Mouse (Mus musculus): Measurements from ENCODE around the gene Cplx2. TPM values are rescaled to one million over a fixed set of nuclear protein-coding genes. Genes with fewer than 3 reads are reported as not detected.

Gene Cplx2
- total RNA-seq, 2 experiments from 2014 or later = 3.0 to 17.6 TPM

DNA sequence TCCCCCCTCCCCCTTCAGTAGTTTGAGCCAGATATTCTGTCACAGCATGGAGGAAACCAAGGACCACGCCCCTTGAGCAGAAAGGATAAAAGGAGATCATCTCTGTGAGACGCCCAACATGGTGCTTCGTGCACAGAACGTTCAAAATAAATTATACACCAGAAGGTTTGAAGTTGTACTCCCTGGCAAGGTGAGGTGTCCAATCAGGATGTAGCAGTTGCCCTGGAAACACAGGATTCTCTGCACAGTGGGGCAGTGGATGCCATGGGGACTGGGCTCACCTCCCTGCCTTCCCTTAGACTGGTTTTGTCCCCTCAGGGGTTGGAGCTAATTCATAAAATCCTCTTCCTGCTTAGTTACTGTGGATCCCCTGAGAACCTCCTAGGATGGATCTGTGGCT lies 25.9 kb downstream of the Cplx2 start:
- ATAC-seq (replicated peaks; ENCODE audit: low FRiP score, low TSS enrichment, poor library complexity, severe bottlenecking) = no peak

DNA sequence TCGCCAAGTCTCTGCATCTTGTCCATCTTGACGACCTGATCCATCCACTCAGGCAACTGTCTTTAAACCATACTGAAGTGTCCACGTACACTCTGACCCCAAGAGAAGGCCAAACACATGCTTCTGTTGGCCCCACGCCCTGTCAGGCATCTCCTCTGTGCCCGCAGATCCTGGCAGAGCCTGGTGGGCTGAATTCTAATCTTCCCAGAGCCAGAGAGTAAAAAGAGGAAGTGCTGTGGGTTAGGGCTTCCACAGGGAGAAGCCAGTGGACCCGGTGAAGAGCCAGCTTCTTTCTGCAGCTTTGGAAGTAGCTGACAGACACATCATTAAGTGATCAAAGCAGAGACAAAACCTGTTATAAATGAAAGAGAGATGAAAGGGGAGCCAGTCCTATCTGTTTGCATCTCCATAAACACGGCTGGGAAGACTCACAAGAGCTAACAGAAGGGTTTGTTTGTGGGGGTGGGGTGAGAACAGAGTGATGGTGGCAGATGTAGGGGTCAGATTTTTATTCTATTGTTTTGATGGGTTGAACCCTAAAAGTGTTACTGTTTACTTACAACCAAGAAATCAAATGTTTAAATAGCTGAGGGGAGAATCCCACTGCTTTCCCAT lies 29.5 kb downstream of the Cplx2 start:
- no peak for ATAC-seq (replicated peaks; ENCODE audit: low FRiP score, low TSS enrichment, poor library complexity, severe bottlenecking)

DNA sequence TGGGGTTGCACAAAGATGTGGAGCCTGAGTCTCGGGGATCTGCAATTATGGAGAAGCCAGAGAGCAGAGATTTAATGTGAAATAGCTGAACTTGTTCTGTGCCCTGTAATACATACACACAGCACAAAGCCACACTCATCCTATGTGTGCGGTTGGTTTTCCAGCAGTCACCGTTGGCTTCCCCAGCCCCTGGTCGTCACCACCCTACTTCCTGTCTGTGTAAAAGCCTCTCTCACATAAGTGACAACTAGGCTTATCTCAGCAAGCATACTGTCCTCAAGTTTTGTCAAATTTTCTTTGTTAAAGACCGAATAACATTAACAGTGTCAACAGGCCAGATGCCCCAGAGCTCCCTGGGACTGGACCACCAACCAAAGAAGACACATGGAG lies 30.0 kb downstream of the Cplx2 start:
- no peak for ATAC-seq (replicated peaks; ENCODE audit: low FRiP score, low TSS enrichment, poor library complexity, severe bottlenecking)

DNA sequence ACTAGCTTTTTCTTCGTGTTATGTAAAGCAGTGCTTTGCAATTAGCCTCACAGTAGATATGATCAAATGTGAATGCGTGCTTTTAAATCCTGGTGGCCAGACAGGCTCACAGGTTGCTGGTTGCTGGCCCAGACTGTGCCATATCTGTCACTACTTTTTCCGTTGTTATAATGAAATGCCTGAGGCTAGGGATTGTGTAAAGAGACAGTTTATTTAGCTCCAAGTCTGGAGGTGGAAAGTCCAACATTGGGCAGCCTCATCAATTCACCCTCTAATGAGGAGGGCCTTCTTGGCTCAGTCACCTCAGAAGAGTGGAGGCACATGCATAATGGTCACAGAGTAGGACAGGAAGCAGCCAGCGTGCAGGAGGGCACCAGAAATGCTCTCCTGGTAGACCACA lies 31.2 kb downstream of the Cplx2 start:
- ATAC-seq (replicated peaks; ENCODE audit: low FRiP score, low TSS enrichment, poor library complexity, severe bottlenecking) = no peak

DNA sequence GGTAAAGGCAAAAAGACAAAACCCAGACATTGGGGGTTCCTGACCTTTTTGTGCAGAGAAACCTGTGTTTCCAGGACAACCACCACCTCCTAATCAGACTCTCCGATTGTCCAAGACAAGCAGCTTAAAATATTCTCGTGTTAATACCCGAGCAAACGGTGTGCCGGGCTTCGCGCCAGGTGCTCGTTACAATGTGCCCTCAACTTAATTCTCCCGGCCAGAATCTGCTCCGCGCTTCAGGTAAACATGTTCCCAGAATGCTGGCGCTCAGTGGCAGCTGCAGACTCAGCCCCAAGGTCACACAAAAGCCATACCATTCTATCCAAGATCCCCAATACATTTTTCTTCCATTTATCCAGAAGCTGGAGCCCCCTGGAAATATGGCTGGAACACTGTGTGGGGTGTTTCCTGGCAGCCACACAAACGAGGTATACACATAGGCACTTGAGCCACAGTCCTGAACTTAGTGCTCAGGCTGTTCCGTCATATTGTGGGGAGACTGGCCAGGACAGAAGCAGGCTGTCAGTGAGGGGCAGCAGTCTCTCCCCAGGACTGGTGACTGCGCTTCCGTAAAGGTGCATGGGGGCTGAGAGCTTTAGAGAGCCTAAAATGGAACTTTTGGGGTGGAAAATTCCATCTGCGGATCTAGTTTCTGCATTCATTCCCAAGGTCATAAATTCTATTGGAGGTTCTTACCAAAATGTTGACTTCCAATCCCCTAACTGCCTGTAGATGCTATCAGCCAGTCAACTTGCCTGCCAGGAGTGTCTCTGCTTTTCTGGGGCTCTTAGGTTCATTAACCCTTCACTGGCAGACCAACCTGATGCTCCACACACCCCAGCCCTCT lies 32.3 kb downstream of the Cplx2 start:
- no peak for ATAC-seq (replicated peaks; ENCODE audit: low FRiP score, low TSS enrichment, poor library complexity, severe bottlenecking)

- ATAC-seq (replicated peaks; ENCODE audit: low FRiP score, low TSS enrichment, poor library complexity, severe bottlenecking) = no peak
Measured at GRCm38 (mm10) chr13:54404205-54404604, 33.1 kb downstream of the Cplx2 start.

- ATAC-seq (replicated peaks; ENCODE audit: low FRiP score, low TSS enrichment, poor library complexity, severe bottlenecking) = no peak
Measured at GRCm38 (mm10) chr13:54405805-54406204, 34.7 kb downstream of the Cplx2 start.

- ATAC-seq (replicated peaks; ENCODE audit: low FRiP score, low TSS enrichment, poor library complexity, severe bottlenecking) = no peak
Measured at GRCm38 (mm10) chr13:54411656-54412055, 40.5 kb downstream of the Cplx2 start.

DNA sequence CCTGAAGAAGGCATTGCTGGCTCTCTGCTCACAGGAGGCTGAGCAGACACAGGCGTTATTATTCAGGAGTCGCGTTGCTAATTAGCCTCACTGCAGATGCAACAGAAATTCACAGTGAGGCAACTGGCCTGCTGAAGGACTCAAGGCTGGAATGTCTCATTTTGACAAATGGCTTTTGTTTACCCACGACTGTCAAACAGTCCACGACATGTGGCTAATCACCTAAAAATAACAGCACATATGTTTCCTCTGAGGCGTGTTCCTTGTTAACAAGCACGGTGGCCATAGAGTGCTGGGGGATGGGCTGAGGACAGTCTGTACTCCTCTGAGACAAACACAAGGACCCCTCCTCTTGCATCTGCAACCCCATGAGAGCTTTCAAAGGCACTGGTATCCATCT lies 41.1 kb downstream of the Cplx2 start:
- ATAC-seq (replicated peaks; ENCODE audit: low FRiP score, low TSS enrichment, poor library complexity, severe bottlenecking) = no peak

DNA sequence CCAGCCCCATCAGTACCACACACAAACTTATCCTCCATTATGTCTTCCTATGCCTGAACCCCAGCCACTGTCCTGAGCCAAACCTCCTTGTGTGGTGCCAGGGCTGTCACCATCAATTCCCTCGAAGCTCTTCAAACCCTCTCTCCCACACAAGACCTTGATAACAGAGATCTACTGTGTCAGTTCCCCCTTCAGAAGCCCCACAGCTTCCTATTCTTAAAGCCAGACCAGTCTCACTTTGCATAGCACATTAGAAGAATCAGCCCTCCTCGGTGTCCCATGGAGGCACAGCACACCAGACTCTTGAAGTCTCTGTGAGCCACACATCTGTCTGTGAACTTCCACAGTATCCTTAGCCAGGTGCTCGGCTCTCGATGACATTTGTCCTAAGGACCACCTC lies 41.6 kb downstream of the Cplx2 start:
- no peak for ATAC-seq (replicated peaks; ENCODE audit: low FRiP score, low TSS enrichment, poor library complexity, severe bottlenecking)

DNA sequence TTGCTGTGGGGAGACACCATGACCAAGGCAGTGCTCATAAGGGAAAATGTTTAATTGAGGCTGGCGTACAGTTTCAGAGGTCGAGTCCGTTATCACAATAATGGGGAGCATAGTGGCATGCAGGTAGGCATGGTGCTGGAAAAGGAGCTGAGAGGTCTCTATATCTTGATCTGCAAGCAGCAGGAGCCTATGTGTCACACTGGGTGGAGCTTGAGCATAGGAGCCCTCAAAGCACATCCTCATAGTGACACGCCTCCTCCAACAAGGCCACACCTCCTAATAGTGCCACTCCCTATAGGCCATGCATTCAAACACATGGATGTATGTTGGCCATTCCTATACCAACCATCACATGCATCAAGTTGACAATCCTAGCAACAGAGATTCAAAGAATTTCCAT lies 43.9 kb downstream of the Cplx2 start:
- no peak for ATAC-seq (replicated peaks; ENCODE audit: low FRiP score, low TSS enrichment, poor library complexity, severe bottlenecking)

GRCm38 (mm10) chr13:54418781-54419327 lies 47.7 kb downstream of the Cplx2 start:
- no peak for ATAC-seq (replicated peaks; ENCODE audit: low FRiP score, low TSS enrichment, poor library complexity, severe bottlenecking)

- ATAC-seq (replicated peaks; ENCODE audit: low FRiP score, low TSS enrichment, poor library complexity, severe bottlenecking) = no peak
Measured at GRCm38 (mm10) chr13:54420226-54420625, 49.1 kb downstream of the Cplx2 start.

- ATAC-seq (replicated peaks; ENCODE audit: low FRiP score, low TSS enrichment, poor library complexity, severe bottlenecking) = no peak
Measured at GRCm38 (mm10) chr13:54425269-54425668, 54.1 kb downstream of the Cplx2 start.

DNA sequence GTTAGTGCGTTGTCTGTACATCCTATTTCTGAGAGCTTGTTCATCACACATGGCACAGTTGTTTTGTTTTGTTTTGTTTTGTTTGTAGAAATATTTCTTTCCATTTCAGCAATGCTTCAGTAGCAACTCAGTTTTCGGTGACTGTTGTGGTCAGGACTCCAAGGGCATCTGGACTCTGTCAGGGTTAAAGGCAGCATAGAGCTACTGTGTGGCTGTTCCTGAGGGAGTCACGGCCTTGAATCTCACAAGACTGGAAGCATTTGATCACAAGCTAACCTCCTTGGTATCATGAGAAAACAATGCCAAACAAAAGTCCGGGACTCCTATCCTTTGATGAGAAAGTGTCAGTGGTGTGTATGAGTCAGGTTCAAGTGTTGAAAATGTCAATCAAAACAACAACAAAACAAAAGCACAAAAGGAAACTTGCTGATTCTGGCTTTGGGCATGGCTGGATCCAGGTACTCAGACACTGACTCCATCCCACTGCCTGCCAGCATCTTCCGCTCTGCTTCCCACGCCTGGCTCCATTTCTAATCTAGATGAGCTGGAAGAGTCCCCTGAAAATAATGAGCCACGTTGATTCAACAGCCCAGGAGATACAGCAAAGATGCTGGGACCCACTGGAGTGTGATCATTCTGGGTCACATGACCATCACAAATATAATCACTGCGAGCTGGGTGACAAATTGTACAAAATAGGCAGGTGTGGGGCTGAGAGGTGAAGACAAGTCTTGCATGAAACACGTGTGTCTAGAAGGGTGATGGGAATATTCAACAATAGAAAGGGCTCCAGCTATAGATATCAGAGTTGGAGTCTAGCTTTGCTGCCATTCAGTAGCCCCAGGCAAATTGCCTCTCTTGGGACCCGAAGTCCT lies 55.9 kb downstream of the Cplx2 start:
- ATAC-seq (replicated peaks; ENCODE audit: low FRiP score, low TSS enrichment, poor library complexity, severe bottlenecking) = no peak

DNA sequence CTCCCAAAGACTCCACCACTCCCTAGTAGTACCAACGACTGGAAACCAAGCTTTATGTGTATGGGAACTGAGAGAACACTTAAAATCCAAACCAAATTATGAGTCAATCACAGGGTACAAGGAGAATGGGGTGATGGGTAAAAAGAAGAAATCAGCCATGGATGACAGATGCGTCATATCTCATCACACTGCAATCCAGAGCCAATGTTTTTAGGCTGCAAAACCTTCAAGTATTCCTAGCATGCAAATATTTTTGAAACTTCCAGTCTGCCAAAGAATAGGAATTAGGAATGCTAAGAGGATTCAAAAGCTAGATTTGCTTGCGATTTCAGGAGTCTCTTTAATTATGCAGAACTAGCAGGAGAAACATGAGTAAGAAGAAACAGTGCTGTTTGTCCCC lies 57.6 kb downstream of the Cplx2 start:
- no peak for ATAC-seq (replicated peaks; ENCODE audit: low FRiP score, low TSS enrichment, poor library complexity, severe bottlenecking)

- no peak for ATAC-seq (replicated peaks; ENCODE audit: low FRiP score, low TSS enrichment, poor library complexity, severe bottlenecking)
Measured at GRCm38 (mm10) chr13:54430051-54430450, 58.9 kb downstream of the Cplx2 start.

DNA sequence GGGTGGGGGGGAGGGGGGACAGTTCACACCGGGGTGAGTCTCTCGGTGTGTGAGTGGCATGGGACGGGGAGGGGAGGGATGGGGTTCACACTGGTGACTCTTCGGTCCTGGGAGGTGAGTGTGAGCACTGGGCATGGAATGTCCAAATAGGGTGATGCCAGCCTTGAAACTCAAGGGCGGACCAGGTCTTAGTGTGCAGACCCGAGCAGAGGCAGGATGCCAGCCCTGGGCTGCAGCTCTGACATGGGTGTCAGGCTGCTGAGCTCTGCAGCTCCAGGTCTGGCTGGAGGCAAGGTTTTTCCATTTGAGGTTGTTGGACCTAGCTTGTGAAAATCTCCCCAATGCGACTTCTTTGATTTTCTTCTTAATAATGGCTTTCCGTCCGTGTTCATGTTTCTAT lies 60.0 kb downstream of the Cplx2 start:
- no peak for ATAC-seq (replicated peaks; ENCODE audit: low FRiP score, low TSS enrichment, poor library complexity, severe bottlenecking)
